Mouse (Mus musculus) liver, embryonic 14.5 days (tissue): ENCODE measurements at regions not wholly inside any gene's neighbourhood (a gene's known extent, or its start where the extent isn't known, plus 50 kb on each side); places are given as distances from the start of the nearest gene placed in this dataset.

Source experiments
- CTCF ChIP-seq: IDR thresholded peaks from 2 replicates; pipeline ENCODE4 v1.5.1; 2016; ENCODE audit warnings: antibody characterized with exemption, low read depth, control low read depth
- EP300 ChIP-seq: IDR thresholded peaks from 2 replicates; pipeline ENCODE4 v1.6.1; 2016; ENCODE audit warnings: antibody characterized with exemption, low read depth

- TF ChIP-seq EP300 (no peak), CTCF (no peak)
These were observed 120.1 kb upstream of the Arid2 start for GRCm38 (mm10) chr15:96167256-96167655.
